Mouse (Mus musculus): Measurements from ENCODE around the gene Traf5. TPM values are rescaled to one million over a fixed set of nuclear protein-coding genes. Genes with fewer than 3 reads are reported as not detected.

The Traf5 gene
- total RNA-seq (2014; fragmentation: Nextera tagmentation) (3.8 and 8.5 TPM in 2 replicates), total RNA-seq (2017) (2.8 and 5.7 TPM in 2 replicates)

GRCm38 (mm10) chr1:192091806-192092772 is at the start of gene Traf5:
Traf5 (minus strand) TSS chr1:192092559.
- ATAC-seq (replicated peaks; ENCODE audit: low FRiP score, low TSS enrichment, poor library complexity, severe bottlenecking), result peak; percentile 92

GRCm38 (mm10) chr1:192140313-192140712 is 48.0 kb upstream of the Traf5 start:
- no peak for ATAC-seq (replicated peaks; ENCODE audit: low FRiP score, low TSS enrichment, poor library complexity, severe bottlenecking)

- peak; percentile 45 for ATAC-seq (replicated peaks; ENCODE audit: low FRiP score, low TSS enrichment, poor library complexity, severe bottlenecking)
Observed at GRCm38 (mm10) chr1:192137926-192138910, 45.9 kb upstream of the Traf5 start, which contains the start of gene Rcor3. Rcor3 (minus strand) TSS chr1:192138062.

- no peak for ATAC-seq (replicated peaks; ENCODE audit: low FRiP score, low TSS enrichment, poor library complexity, severe bottlenecking)
Observed at GRCm38 (mm10) chr1:192137291-192137925, 45.0 kb upstream of the Traf5 start.

- ATAC-seq (replicated peaks; ENCODE audit: low FRiP score, low TSS enrichment, poor library complexity, severe bottlenecking), result peak; percentile 82
Observed at GRCm38 (mm10) chr1:192136561-192137290, 44.4 kb upstream of the Traf5 start.

- ATAC-seq (replicated peaks; ENCODE audit: low FRiP score, low TSS enrichment, poor library complexity, severe bottlenecking), result peak; percentile 73
Observed at GRCm38 (mm10) chr1:192130202-192130601, 37.8 kb upstream of the Traf5 start.

GRCm38 (mm10) chr1:192128343-192128742 is 36.0 kb upstream of the Traf5 start:
- ATAC-seq (replicated peaks; ENCODE audit: low FRiP score, low TSS enrichment, poor library complexity, severe bottlenecking), result peak; percentile 78

- ATAC-seq (replicated peaks; ENCODE audit: low FRiP score, low TSS enrichment, poor library complexity, severe bottlenecking), result no peak
Observed at GRCm38 (mm10) chr1:192125761-192126160, 33.4 kb upstream of the Traf5 start.

- no peak for ATAC-seq (replicated peaks; ENCODE audit: low FRiP score, low TSS enrichment, poor library complexity, severe bottlenecking)
Observed at GRCm38 (mm10) chr1:192116262-192116661, 23.9 kb upstream of the Traf5 start.

- ATAC-seq (replicated peaks; ENCODE audit: low FRiP score, low TSS enrichment, poor library complexity, severe bottlenecking), result 0 out of 2 replicates have a peak, but pooled peaks have one; percentile 56
Observed at GRCm38 (mm10) chr1:192115378-192115777, 23.0 kb upstream of the Traf5 start.

- peak; percentile 77 for ATAC-seq (replicated peaks; ENCODE audit: low FRiP score, low TSS enrichment, poor library complexity, severe bottlenecking)
Observed at GRCm38 (mm10) chr1:192109169-192109568, 16.8 kb upstream of the Traf5 start.

- ATAC-seq (replicated peaks; ENCODE audit: low FRiP score, low TSS enrichment, poor library complexity, severe bottlenecking), result peak; percentile 90
Observed at GRCm38 (mm10) chr1:192107352-192107751, 15.0 kb upstream of the Traf5 start.

- no peak for ATAC-seq (replicated peaks; ENCODE audit: low FRiP score, low TSS enrichment, poor library complexity, severe bottlenecking)
Observed at GRCm38 (mm10) chr1:192105902-192106389, 13.6 kb upstream of the Traf5 start.

GRCm38 (mm10) chr1:192104021-192104420 is 11.7 kb upstream of the Traf5 start:
- ATAC-seq (replicated peaks; ENCODE audit: low FRiP score, low TSS enrichment, poor library complexity, severe bottlenecking), result no peak

GRCm38 (mm10) chr1:192103176-192103575 is 10.8 kb upstream of the Traf5 start:
- no peak for ATAC-seq (replicated peaks; ENCODE audit: low FRiP score, low TSS enrichment, poor library complexity, severe bottlenecking)

- no peak for ATAC-seq (replicated peaks; ENCODE audit: low FRiP score, low TSS enrichment, poor library complexity, severe bottlenecking)
Observed at GRCm38 (mm10) chr1:192101359-192101758, 9.0 kb upstream of the Traf5 start.

GRCm38 (mm10) chr1:192100742-192101141 is 8.4 kb upstream of the Traf5 start:
- ATAC-seq (replicated peaks; ENCODE audit: low FRiP score, low TSS enrichment, poor library complexity, severe bottlenecking), result no peak

- ATAC-seq (replicated peaks; ENCODE audit: low FRiP score, low TSS enrichment, poor library complexity, severe bottlenecking), result no peak
Observed at GRCm38 (mm10) chr1:192095626-192096025, 3.3 kb upstream of the Traf5 start.
